Mouse (Mus musculus) ES-CJ7 (cell line): ENCODE results near the gene Mef2c.

Experiments
- DNase-seq: peaks from one replicate; pipeline ENCODE4 v3.0.0; 2011; ENCODE audit warnings: low read depth, low spot score

The Mef2c gene

DNA sequence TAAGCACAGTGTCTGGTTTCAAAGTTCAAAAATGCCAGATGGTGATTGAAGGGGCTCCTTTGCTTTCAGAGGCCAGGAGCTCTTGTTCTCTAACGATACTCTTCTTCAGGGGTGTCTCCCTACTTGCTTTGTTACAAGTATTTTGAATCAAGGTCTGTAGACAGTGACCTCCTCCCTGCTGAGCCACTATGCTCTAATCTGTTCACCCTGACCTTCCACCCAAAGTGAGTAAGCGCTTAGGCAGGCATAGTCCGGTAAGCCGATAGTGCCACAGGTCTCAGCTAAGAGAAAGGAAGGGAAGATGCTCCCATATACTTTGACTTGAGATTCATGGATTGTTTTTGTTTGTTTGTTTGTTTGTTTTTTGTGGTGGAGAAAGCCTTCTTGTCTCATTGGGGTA lies 69.5 kb downstream of the Mef2c start:
- peak; percentile 40 for DNase-seq

DNA sequence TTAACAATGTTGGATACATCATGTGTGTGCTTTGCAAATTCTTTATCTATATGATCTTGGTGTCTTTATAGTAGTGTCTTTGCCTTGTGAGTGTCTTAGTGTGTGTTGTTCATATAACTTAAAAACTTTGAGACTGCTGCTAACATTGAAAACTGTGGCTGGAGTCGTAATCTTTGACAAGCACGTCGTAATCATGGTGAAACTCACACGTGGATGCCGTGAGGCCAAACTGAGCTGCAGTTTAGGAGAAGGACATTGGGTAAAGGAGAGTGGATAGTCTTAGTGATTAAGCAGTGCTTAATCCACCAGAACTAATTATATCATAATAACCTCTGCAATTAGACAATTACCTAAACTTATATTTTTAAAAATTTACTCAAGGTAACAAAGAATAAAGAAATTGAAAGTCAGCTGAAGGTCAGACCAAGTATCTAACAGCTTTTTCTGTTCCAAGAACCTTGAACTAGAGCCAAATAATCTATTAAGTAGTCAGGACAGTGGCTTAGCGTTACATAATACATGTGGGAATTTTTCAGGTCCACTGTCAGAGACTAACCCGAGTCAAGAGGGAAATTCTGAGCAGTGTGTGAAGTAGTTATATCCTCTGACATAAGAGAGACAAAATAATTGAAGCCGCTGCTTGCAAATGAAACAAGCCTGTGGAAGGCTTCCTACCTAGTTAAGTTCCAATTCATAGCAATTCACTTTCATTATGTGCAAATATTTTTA lies 70.2 kb downstream of the Mef2c start:
- no peak for DNase-seq

- DNase-seq, result no peak
Measured at GRCm38 (mm10) chr13:83574866-83575265, 71.0 kb downstream of the Mef2c start.

DNA sequence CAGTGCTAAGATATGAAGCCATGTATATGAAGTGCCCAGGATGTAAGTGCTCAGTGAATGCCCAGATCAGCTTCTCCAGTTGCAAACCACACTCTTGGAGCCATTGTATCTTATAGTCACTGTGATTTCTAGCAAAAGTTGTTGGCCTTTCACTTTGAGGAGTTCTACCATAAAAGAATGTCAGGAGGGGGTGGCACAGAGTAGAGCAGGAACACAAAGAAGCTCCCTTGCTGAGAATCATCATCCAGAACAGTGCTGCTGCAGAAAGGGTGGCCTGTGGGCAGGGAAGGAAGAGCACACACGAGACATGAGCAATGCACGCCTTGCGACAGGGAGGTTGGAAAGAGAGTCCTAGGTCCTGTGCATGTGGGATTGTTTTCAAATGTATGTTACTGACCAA lies 75.6 kb downstream of the Mef2c start:
- DNase-seq, result no peak

DNA sequence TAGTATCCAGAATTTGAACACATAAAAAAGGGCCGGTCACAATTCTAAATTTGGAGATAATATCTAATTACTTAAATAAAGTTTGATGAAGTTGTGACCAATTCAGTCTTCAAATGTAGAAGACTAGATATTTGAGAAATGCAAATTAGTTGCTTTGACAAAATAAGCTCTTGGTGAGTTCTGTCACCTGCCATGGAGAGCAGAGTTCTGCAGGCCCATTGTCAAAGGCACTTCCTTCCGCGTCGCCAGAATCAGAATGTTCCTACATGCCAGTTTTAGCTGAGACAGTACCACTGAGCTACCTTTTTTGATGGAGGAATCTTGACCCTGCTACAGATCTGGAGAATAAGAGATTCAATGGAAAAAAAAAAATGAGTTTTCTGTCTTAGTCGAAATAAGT lies 77.0 kb downstream of the Mef2c start:
- no peak for DNase-seq

DNA sequence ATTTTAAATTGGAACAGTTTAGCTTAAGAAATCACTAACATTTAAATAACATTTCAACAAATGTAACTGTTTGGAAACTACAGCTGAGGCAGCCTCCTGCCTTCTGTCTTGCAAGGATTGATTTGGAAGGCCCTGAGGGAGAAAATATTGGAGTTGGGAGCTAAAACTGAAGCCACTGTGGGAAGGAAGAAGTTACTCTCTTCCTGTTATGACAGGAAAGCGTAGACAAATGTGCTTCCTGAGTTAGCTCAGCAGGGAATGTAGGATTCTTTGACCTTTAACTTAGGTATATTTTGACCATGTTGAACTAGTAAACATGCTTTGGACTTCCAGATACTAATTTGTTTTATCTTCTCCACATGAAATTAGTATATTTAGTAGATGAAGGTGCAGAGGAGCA lies 78.7 kb downstream of the Mef2c start:
- DNase-seq, result no peak

DNA sequence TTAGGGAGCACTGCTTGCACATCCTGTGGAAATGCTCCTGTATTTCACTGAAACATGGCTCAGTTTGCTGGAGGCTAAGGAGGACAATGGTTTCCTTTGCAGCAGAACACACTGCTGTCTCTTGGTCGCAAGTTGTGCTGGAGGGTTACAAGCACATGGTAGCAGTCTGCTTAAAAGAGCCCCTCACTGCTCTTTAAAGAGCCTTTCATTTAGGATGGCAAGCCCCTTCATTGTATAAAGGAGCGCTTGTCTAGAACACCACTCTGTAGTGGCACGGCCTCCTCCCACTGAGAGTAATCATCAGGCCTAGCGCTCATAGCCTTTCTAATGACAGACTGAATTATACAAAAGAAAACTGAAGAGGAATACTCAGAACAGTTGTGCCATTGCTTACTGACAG lies 80.0 kb downstream of the Mef2c start:
- no peak for DNase-seq

- DNase-seq, result no peak
Measured at GRCm38 (mm10) chr13:83585359-83585758, 81.5 kb downstream of the Mef2c start.

GRCm38 (mm10) chr13:83588186-83588585 lies 84.4 kb downstream of the Mef2c start:
- DNase-seq, result no peak

DNA sequence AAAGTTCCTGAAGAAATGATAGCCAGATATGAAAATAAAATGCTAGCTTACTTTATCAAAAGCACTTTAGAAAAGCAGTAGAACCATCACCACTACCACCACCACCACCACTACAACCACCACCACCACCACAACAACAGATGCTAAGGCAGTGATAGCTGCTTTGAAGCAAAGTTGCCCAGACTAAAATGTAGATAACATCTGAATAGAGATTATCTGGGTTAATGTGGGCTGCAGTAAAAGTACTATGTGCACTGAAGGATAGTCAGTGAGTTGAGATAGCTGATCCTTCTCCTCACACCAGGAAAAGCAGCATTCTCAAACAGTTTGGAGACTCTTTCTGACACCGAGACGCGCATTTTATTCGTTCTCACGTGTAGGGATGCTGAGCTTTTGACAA lies 87.1 kb downstream of the Mef2c start:
- DNase-seq, result no peak

DNA sequence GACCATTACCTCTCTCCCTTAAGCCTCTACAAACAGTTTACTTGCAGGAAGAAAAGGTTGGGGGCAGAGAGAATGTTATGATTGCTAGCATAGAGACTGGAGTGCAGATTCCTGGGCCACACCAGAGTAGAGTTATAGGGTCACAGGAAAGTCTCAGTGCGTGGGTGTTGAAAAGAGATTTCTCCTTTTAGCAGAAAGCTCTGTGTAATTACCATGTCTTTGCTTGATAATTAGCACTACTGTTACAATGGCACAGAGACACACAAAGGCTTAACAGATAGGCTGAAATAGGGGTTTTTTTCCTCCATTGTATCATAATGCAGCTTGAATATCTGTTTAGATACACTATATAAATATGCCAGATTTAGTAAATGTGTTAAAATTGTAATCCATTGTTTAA lies 91.6 kb downstream of the Mef2c start:
- no peak for DNase-seq

GRCm38 (mm10) chr13:83596989-83597738 lies 93.3 kb downstream of the Mef2c start:
- no peak for DNase-seq

DNA sequence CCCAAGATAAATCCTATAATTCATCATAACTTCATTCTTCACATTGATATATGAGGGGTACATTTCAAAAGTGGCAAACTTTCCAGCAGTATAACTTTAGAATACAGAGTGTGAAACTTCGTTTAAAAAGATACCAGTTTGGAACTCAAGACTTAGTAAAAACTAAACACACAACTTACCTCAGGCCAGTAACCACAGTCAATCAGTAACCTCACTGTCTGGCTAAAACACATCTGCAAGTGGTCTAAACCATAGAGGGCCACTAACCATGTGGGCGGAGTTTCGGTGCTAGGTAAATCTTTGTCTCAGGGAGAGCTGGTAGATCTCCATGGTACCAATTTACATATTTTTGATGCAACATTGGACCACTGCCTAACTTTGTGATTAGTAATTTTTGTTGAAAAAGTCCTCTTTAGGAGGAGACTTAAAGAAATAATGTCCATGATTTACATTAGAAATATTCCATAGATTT lies 93.9 kb downstream of the Mef2c start:
- DNase-seq, result no peak

DNA sequence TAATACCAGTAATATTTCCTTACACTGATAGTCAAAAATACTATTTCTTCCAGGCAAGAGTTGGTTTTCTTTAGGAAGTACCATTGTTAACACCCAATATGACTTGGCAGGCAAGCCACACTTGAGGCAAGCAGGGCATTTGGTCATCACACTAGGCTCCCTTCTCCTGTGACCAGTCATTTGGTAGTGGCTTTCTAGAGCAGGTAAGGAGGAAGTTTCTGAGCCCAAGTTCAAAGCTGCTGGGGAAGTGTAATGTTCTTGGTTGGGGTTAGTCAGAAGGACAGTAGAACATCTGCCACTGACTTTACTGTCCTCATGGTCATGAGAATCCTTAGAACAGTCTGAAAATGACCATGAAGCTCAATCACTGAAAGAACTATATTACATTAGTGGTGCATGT lies 96.5 kb downstream of the Mef2c start:
- no peak for DNase-seq

GRCm38 (mm10) chr13:83601741-83602140 lies 97.9 kb downstream of the Mef2c start:
- DNase-seq, result no peak

- no peak for DNase-seq
Measured at GRCm38 (mm10) chr13:83603373-83604265, 99.8 kb downstream of the Mef2c start.

DNA sequence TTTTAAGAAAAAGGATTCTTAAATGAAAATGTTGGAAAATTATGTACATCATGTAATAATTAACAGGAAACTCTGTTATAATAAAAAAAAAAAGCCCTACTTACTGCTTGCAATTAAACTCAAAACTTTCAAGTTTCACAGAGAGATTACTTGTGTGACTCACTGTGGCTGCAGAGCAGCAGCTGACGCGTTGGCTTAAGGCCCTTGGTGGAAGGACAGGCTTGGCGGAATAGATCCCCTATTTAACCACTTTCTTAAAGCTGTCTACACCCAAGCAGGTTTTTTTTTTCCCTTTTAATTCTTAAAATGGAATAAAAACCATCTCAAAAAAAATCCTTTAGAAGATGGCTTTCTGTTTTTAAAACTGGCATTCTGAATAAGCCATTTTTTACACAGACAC lies 100.5 kb downstream of the Mef2c start:
- no peak for DNase-seq

- peak; percentile 4 for DNase-seq
Measured at GRCm38 (mm10) chr13:83604785-83605184, 101.0 kb downstream of the Mef2c start.

- no peak for DNase-seq
Measured at GRCm38 (mm10) chr13:83607883-83608581, 104.2 kb downstream of the Mef2c start.

- no peak for DNase-seq
Measured at GRCm38 (mm10) chr13:83608851-83609516, 105.2 kb downstream of the Mef2c start.

DNA sequence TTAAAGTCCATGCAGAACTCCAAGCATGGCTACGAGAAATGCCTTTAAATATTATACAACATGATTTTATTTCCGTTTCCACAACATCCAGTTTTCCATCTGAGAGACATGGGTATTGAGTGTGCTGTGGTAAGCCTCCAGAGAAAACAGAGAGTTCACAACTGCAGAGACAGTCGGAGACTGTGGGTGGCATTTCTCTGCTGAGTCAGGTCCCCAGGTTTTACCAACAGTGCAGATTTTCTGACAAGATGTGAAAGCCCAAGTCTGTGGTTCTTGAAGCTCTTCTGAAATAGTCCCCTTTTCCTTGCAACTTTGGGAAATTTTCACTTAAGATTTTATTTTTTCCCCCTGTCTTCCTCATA lies 105.7 kb downstream of the Mef2c start:
- no peak for DNase-seq
